Mouse (Mus musculus) ovary, adult 2 months (tissue): ENCODE data around the gene Srpk1. TPM values are rescaled to one million over a fixed set of nuclear protein-coding genes. Genes with fewer than 3 reads are reported as not detected.

ENCODE experiments used
- polyA plus RNA-seq: library from polyadenylated mRNA; depleted of rRNA; stranded (reverse); fragments of >200 nt; gene quantifications from 2 replicates; pipeline ENCODE4 v1.2.3, GENCODE M21; 2012; rRNA removed

Srpk1 gene
- polyA plus RNA-seq, result 23.2 and 29.3 TPM in 2 replicates

DNA sequence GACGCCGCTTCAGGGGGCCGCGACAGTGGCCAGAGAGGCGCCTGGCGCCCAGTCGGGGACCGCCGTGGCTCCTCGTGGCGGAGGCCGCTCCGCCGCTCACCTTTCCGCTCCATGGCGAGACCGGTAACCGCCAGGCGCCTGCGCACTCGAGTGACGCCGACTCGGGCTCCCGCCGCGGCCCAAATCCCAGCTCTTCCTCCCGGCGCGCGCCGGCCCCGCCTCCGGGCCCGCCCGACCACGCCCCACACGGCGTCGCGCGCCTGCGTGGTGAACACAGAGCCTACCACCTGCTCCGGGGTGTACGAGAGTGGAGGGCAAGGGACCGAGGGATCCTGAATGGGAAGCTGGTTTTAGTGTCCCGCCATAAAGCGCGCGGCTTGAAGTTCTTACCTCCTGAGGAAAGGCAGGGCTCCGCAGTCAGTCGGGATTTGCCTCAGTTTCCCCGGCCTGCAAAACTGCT, at the start of gene Srpk1:
Gene Srpk1, minus strand, starts transcription at position 410 of the 460 bp plus-strand sequence.

DNA sequence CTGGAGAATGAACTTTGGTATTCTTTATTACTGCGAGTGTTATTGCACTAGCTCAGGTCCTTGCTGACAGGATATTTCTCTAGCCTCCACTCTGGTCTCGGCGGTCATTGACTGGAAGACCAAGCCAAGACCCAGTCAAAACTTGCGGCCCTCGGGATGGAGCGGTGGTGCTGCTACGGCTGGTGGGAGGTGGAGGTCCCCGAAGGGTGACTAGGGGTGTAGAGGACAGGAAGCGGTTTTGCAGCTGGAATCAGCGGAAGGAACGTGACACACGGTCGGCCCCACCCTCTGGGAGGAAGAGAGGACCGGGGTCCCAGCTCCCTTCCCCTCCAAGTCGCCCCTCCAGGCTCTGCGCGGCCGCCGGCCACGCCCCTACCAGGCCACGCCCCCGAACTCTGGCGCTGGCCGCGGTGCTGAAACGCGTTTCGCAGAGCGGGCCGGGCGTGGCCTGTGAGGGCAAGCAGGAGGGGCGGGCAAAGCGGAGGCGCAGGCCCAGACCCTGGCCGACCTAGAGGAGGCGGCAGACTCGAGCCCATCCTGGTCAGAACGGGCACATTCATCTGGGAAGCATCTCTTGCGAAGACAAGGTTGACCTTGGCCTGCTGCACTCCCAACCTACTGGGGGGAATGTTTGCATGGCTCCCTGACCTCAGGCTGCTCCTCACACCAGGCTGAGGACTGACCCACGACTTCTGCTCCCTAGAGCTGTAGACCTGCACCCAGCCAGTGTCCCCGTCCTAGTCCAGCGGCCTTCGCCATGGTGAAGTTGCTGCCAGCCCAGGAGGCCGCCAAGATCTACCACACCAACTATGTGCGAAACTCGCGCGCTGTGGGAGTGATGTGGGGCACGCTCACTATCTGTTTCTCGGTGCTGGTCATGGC, 47.0 kb downstream of the Srpk1 start, which contains the start of gene Lhfpl5:
Gene Lhfpl5, plus strand, starts transcription at position 398 of the 882 bp plus-strand sequence.

DNA sequence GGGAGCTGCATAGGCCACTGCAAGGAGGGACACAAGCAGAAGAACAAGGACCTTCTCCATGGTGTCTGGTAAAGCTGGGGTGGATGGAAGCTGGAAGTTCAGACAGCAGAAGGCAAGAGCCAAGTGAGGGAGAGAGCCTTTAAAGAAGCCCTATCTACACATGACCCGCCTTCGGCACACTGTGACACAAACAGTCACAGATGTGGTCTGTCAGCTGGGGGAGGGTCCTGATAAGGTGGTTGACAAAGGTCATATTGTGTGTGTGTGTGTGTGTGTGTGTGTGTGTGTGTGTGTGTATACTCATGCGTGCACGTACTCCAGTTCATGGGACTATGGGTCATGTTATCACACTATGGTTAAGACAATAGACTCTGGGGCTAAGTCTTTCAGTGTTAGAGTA, 61.9 kb downstream of the Srpk1 start, which contains the start of gene Clps:
Gene Clps, minus strand, starts transcription at position 169 of the 400 bp plus-strand sequence.

DNA sequence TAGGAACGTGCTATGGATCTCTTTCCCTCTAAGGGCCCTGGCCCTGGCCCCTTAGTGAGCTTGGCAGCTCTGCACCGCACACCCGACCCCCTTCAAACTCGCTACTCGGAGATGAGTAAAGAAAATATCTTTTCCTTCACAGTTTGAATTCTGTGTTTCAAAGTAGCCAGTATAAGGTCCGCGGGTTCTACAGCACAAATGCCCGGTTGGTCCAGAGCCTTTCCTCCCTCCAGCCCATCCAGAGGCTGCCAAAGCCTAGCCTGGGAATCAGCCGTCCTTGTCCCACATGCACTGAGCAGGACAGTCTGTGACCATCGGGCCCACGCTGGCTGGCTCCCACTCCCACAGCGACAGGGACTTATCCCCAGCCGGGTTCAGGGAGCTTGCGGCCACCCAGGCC, 73.4 kb downstream of the Srpk1 start, which contains the start of gene Clpsl2:
Gene Clpsl2, plus strand, starts transcription at position 301 of the 400 bp plus-strand sequence.

Other genes with a start within 250 kb of the Srpk1 start
- 188 and 212 TPM in 2 replicates for gene Fkbp5, start 105.2 kb downstream of the Srpk1 start, polyA plus RNA-seq
- gene Armc12, start 91.9 kb downstream of the Srpk1 start, polyA plus RNA-seq, result 0.14 and 0.32 TPM in 2 replicates
- not detected in 2 replicates for gene Clpsl2, start 73.3 kb downstream of the Srpk1 start, polyA plus RNA-seq
- 7.8 and 39.7 TPM in 2 replicates for gene Clps, start 61.9 kb downstream of the Srpk1 start, polyA plus RNA-seq
- gene Lhfpl5, start 47.1 kb downstream of the Srpk1 start, polyA plus RNA-seq, result not detected in 2 replicates
- gene Slc26a8, start 67.5 kb upstream of the Srpk1 start, polyA plus RNA-seq, result 0.94 and 1.7 TPM in 2 replicates
- 82.6 and 83.3 TPM in 2 replicates for gene Mapk14, start 68.6 kb upstream of the Srpk1 start, polyA plus RNA-seq
- 0.56 and 0.62 TPM in 2 replicates for gene AC170998.1, start 103.4 kb upstream of the Srpk1 start, polyA plus RNA-seq
- 14.4 and 15.7 TPM in 2 replicates for gene Mapk13, start 146.6 kb upstream of the Srpk1 start, polyA plus RNA-seq
- gene Brpf3, start 178.4 kb upstream of the Srpk1 start, polyA plus RNA-seq, result 43.8 and 54.5 TPM in 2 replicates
- gene Pnpla1, start 235.7 kb upstream of the Srpk1 start, polyA plus RNA-seq, result 0.08 TPM in 1 of 2 replicates, not detected in the other